Mouse (Mus musculus): ENCODE data around the gene Snupn. TPM values are rescaled to one million over a fixed set of nuclear protein-coding genes. Genes with fewer than 3 reads are reported as not detected.
A peak's percentile ranks its signal among the peaks of the same experiment; 100 is the strongest.
"Not testable (repeated sequence)": the region's sequence is repeated elsewhere in the genome, so short reads cannot be mapped to it uniquely, and the experiment has no call there.

Snupn gene
- total RNA-seq (2021), result 10 to 100 TPM; 16.7 to 18.1 TPM
- long read RNA-seq, experiment 1, transcript Snupn-201 (9 exons, 1,391 nt), result major isoform, 19 of 20 reads
- long read RNA-seq, experiment 1, partial matches to known transcripts, result 1 of 20 reads
- long read RNA-seq, experiment 1, other reads (novel, unspliced or antisense), result 0 of 20 reads
- long read RNA-seq, experiment 2, transcript Snupn-201 (9 exons, 1,391 nt), result major isoform, 25 of 33 reads
- long read RNA-seq, experiment 2, partial matches to known transcripts, result 4 of 33 reads
- long read RNA-seq, experiment 2, other reads (novel, unspliced or antisense), result 4 of 33 reads

GRCm38 (mm10) chr9:56950414-56951400 lies at the start of gene Snupn:
Gene Snupn (plus strand): TSS chr9:56950878.
- peak; percentile 94 to 97 for DNase-seq (ENCODE audit: low spot score in 2 of 2)

DNA sequence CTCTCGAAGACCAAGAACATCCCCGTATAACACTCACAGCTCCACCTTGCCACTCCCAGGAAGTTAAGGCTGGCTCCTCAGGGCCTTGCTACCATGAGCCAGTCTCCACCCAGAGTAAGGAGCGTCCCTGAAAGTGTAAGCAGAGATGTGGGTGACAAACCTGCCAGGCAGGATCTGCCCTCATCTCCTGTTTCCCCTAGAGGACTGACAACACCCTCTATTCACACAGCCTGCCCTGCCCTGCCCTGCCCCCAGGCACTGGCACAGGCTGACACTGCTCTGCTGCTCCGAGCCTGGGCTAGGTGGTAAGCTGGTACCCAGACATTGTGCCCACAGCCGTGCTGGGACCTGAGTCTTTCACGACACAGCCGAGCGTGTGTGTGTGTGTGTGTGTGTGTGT lies 49.5 kb upstream of the Snupn start:
- DNase-seq (ENCODE audit: low spot score in 2 of 2), result no peak

GRCm38 (mm10) chr9:56903662-56904061 lies 47.0 kb upstream of the Snupn start:
- no peak for DNase-seq (ENCODE audit: low spot score in 2 of 2)

- no peak for DNase-seq (ENCODE audit: low spot score in 2 of 2)
Measured at GRCm38 (mm10) chr9:56907549-56907948, 43.1 kb upstream of the Snupn start.

GRCm38 (mm10) chr9:56909991-56910390 lies 40.7 kb upstream of the Snupn start:
- DNase-seq (ENCODE audit: low spot score in 2 of 2), result not testable (repeated sequence)

DNA sequence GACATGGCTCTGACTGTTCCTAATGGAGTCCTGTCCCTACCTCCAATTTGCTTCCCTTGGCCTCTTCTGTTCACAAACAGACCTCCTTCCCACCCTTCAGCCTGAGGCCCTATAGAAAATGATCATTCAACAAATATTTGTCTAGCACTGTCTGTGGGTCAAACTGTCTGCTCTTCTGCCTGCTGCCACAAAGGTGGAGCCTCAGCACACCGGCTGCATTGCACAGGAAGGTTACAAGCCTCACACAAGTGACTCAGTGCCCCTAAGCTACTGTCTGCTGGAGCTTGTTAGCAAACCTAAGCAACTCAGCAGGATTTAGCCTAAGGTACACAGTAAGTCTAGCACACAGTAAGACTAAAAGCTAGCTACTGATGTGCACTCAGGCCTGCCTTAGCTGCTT lies 39.7 kb upstream of the Snupn start:
- no peak for DNase-seq (ENCODE audit: low spot score in 2 of 2)

DNA sequence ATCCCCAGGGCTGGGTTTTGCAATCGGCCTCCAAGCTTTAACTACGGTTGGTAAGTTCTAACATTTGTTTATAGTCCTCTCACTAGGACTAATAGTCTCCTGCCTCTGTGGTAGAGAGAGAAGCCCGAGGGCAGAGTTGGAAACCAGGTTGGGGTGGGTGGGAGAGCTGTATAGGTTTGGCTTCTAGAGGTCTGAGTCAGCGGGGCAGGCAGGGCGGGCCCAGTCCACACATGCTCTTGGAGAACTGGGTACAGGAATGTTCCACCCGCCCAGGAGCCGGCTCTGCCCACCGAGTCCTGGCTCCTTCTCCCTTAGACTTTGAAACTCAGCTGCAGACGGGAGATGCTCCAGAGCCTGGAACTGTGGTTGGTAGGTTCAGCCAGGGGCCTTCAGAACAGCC lies 36.7 kb upstream of the Snupn start:
- no peak for DNase-seq (ENCODE audit: low spot score in 2 of 2)

GRCm38 (mm10) chr9:56915116-56915515 lies 35.6 kb upstream of the Snupn start:
- no peak for DNase-seq (ENCODE audit: low spot score in 2 of 2)

- DNase-seq (ENCODE audit: low spot score in 2 of 2), result no peak
Measured at GRCm38 (mm10) chr9:56915695-56916410, 34.8 kb upstream of the Snupn start.

DNA sequence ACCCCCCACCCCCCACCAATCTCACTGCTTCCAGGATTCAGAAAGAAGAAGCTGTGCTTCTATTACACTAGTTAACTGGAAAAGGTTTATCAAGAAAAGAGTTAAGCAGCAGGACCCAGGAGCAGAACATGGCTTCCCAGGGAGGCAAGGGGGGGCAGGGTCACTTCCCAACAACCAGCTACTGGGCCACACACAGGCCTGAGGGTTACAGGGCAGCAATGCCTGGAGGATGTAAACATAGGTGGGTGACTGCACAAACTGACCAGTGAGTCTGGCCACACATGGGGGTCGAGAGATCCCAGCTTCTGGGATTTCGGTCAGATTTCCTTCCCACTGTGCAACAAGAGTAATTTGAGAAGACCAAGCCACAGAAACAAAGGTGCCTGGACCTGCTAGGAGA lies 33.5 kb upstream of the Snupn start:
- no peak for DNase-seq (ENCODE audit: low spot score in 2 of 2)

- no peak for DNase-seq (ENCODE audit: low spot score in 2 of 2)
Measured at GRCm38 (mm10) chr9:56918466-56918865, 32.2 kb upstream of the Snupn start.

GRCm38 (mm10) chr9:56922746-56923145 lies 27.9 kb upstream of the Snupn start:
- DNase-seq (ENCODE audit: low spot score in 2 of 2), result no peak

DNA sequence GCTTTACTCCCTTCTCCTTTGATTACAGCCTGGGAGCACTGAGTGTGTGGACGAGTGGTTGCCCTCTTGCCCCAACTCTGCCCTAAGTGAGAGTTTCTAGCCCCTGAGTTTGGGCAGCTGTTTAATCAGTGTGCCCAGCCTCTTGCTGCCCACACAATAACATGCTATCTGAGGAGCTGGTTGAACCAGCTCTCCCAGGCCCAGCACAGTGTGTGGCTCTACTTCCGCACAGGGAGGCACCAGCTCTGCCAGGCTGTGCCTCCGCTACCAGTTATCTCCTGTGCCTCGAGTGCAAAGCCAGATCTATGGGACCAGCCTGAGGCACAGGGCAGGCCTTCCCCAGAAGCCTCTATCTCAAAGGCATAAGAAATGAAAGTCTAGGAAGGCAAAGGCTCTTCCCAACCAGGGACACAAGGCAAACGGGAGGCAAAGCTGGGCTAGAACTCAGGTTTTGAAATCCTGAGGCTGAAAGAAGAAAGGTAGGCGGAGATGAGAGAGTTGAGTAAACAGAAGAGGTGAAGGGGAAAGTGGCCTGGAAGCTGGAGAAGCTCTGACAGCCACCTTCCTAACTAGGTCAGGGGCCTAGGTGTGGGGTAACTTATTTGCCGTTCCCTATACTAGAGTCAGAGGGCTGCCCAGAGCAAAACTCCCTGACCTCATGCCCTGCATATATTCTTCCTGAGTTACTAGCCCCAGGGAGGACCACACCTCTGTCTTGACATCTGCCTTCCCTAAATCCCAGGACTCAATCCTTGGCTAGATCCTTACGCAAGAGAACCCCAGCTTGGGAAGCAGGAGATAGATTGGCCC lies 26.6 kb upstream of the Snupn start:
- DNase-seq (ENCODE audit: low spot score in 2 of 2), result no peak

GRCm38 (mm10) chr9:56924651-56925027 lies 26.0 kb upstream of the Snupn start:
- DNase-seq (ENCODE audit: low spot score in 2 of 2), result peak in 1 of 2 experiments; percentile 36

- DNase-seq (ENCODE audit: low spot score in 2 of 2), result no peak
Measured at GRCm38 (mm10) chr9:56925291-56926024, 25.2 kb upstream of the Snupn start.

DNA sequence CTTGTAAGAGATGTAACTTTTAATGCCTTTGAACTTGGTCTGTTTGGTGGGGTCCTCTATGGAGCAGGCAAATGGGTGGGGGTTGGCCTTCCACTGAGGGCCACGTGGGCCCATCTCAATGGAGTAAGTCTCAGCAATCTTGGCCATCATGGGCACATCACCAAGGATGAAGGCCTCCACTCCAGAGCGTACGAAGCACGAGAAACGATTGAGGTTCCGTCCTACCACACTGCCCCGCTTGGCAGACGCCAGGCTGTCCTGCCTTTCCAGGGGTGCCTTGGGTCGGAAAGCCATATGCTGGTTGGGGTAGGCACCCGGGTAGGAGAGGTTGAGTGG lies 24.7 kb upstream of the Snupn start:
- no peak for DNase-seq (ENCODE audit: low spot score in 2 of 2)

DNA sequence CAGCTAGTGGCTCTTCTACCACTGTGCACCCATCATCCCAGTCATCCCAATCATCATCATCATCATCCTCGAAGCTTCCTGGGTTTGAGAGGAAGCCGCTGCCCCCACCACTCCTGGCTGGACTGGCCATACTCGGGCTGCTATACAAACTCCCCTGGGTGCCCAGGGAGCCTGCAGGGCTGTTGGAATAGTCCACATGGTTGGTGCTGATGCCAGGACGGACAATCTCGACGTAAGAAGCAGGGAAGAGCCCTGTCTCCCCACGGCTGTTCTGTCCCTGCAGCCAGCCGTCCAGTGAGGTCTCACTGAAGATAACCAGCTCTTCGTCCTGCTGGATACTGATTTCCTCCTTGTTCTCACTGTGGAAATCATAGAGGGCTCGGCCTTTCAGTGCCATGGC lies 24.3 kb upstream of the Snupn start:
- no peak for DNase-seq (ENCODE audit: low spot score in 2 of 2)

GRCm38 (mm10) chr9:56927191-56928012 lies 23.3 kb upstream of the Snupn start:
- peak in 1 of 2 experiments; percentile 37 for DNase-seq (ENCODE audit: low spot score in 2 of 2)
